Mouse (Mus musculus) embryonic facial prominence, embryonic 13.5 days (tissue): Measurements from ENCODE around the gene Dse. TPM values are rescaled to one million over a fixed set of nuclear protein-coding genes. Genes with fewer than 3 reads are reported as not detected.
A peak's percentile ranks its signal among the peaks of the same experiment; 100 is the strongest.

ENCODE experiments used
- ATAC-seq: fragments of 200-750 bp; cut with Nextera tagmentation; 2 replicates; pipeline ENCODE4 v1.8.0; 2017; ENCODE audit warnings: low read depth; ENCODE audit not compliant: insufficient number of reproducible peaks, insufficient read depth, low FRiP score, low TSS enrichment
- H3K27ac ChIP-seq: fragments of 300-500 bp; sonication (generic); 2 replicates; pipeline ENCODE4 v1.5.1; 2015; ENCODE audit warnings: moderate library complexity, mild to moderate bottlenecking, inconsistent platforms
- H3K27me3 ChIP-seq: fragments of 300-500 bp; sonication (generic); 2 replicates; pipeline ENCODE4 v1.6.1; 2015; ENCODE audit warnings: mild to moderate bottlenecking, inconsistent platforms
- H3K36me3 ChIP-seq: fragments of 300-500 bp; sonication (generic); 2 replicates; pipeline ENCODE4 v1.6.1; 2015; ENCODE audit warnings: mild to moderate bottlenecking, inconsistent platforms
- H3K4me1 ChIP-seq: fragments of 300-500 bp; sonication (generic); 2 replicates; pipeline ENCODE4 v1.6.1; 2015; ENCODE audit warnings: inconsistent platforms
- H3K4me2 ChIP-seq: fragments of 300-500 bp; sonication (generic); 2 replicates; pipeline ENCODE4 v1.6.1; 2015; ENCODE audit warnings: moderate library complexity, mild to moderate bottlenecking, inconsistent platforms
- H3K4me3 ChIP-seq: fragments of 300-500 bp; sonication (generic); 2 replicates; pipeline ENCODE4 v1.5.1; 2015; ENCODE audit warnings: mild to moderate bottlenecking, inconsistent platforms
- H3K9ac ChIP-seq: fragments of 300-500 bp; sonication (generic); 2 replicates; pipeline ENCODE4 v1.6.1; 2015; ENCODE audit warnings: mild to moderate bottlenecking, inconsistent platforms
- H3K9me3 ChIP-seq: fragments of 300-500 bp; sonication (generic); 2 replicates; pipeline ENCODE4 v1.6.1; 2016; ENCODE audit warnings: inconsistent platforms
- WGBS: fragments of 180-500 bp; shearing (Covaris S2); methylation state at CpG from one replicate; pipeline ENCODE4 v1.1.7; 2015; ENCODE audit warnings: mixed read lengths; 5-methylcytosine and 5-hydroxymethylcytosine counted together
- polyA plus RNA-seq: library from polyadenylated mRNA; unstranded; fragments of >200 nt; fragmentation: Nextera tagmentation; extraction: Ambion mirVana; gene quantifications from 2 replicates; pipeline ENCODE4 v1.2.1, GENCODE M21; 2015

Dse gene
- polyA plus RNA-seq, 1 experiment from 2014 or later = 38.7 TPM

DNA sequence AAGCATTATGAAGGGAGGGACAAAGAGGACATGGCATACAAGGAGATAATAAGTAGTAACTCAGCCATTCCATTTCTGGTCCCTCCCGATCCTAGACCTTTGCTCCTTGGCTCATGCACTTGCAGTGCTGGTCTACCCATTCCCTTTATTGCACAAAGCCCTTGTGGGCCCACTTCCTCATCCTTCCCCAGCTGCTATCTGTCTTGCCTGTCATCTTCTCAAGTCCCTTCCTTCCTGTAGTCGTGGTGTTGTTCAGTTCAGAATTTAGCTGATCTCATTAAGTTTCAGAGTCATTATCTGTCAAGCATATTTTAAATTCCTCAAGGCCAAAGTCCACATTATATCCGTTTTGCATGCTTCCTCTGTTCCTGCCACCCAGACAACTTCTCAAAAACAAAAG lies 9.5 kb downstream of the Dse start:
- Histone ChIP-seq H3K9me3 (no peaks in the 10 kb centered on the region), H3K4me2 (no peak overlapping the region), H3K4me3 (no peak overlapping the region), H3K36me3 (no peaks in the 10 kb centered on the region), H3K4me1 (peaks cover 19% of the 10 kb centered on the region), H3K27me3 (no peaks in the 10 kb centered on the region), H3K27ac (no peak overlapping the region), H3K9ac (no peak overlapping the region)
- no peak for ATAC-seq
- WGBS = 49% methylated on average over 3 of the region's 3 CpGs

DNA sequence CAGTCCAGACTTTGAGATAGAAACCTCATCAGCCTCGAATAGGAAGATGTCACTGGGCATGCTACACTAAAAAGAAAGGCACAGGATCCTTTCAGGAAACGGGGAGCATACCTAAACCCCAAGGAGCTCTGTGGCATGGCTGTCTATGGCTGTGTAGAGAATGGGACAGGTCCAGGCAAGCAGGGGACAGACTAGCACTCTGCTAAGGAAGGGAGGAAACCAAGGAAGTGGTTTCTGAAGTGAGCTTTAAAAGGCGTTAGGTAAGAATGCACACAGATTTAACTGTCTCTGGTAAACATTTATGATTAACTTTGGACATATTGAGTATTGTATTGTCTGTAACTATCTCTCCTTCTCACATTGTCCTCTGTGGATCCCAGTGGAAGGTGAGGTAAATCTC lies 10.2 kb downstream of the Dse start:
- Histone ChIP-seq H3K4me3 (no peak overlapping the region), H3K9me3 (no peaks in the 10 kb centered on the region), H3K4me1 (peaks cover 19% of the 10 kb centered on the region), H3K27me3 (no peaks in the 10 kb centered on the region), H3K9ac (no peak overlapping the region), H3K27ac (no peak overlapping the region), H3K4me2 (no peak overlapping the region), H3K36me3 (no peaks in the 10 kb centered on the region)
- WGBS = 74% methylated on average over 3 of the region's 3 CpGs
- no peak for ATAC-seq

- no peaks in the 10 kb centered on the region for H3K27me3 ChIP-seq
- no peak for ATAC-seq
- H3K27ac ChIP-seq = no peak overlapping the region
- 42% methylated on average over 2 of the region's 2 CpGs for WGBS
- no peaks in the 10 kb centered on the region for H3K36me3 ChIP-seq
- no peak overlapping the region for H3K4me3 ChIP-seq
- H3K4me2 ChIP-seq = no peak overlapping the region
- no peak overlapping the region for H3K9ac ChIP-seq
- peaks cover 19% of the 10 kb centered on the region for H3K4me1 ChIP-seq
- H3K9me3 ChIP-seq = no peaks in the 10 kb centered on the region
Observed at GRCm38 (mm10) chr10:34194957-34195356, 12.6 kb downstream of the Dse start.

DNA sequence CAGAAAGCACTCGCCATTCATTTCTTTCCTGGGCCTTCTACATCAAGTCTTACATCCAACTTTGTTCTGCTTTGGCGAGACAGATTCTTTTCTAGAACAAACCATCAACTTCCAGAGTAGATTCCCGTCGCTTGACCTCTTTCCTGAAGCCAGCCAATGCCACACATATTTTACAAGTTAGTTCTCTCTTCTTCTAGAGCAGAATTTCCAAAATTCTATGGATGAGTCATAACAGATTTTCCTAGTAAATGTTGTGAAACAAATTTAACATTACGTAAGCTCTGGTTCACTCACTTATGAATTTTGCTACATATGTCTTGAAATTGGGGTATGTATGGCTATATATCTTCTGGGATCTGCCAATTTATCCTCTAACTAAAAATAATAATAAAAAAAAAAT lies 13.0 kb downstream of the Dse start:
- no peak for ATAC-seq
- Histone ChIP-seq H3K4me3 (no peak overlapping the region), H3K9ac (no peak overlapping the region), H3K27me3 (no peaks in the 10 kb centered on the region), H3K9me3 (no peaks in the 10 kb centered on the region), H3K27ac (no peak overlapping the region), H3K4me1 (peaks cover 24% of the 10 kb centered on the region), H3K36me3 (no peaks in the 10 kb centered on the region), H3K4me2 (no peak overlapping the region)
- WGBS = 83% methylated on average over 5 of the region's 5 CpGs

GRCm38 (mm10) chr10:34186571-34187260 lies 20.8 kb downstream of the Dse start:
- no peak for ATAC-seq
- no peak overlapping the region for H3K9ac ChIP-seq
- peaks cover 15% of the 10 kb centered on the region for H3K36me3 ChIP-seq
- peaks cover 55% of the 10 kb centered on the region for H3K4me1 ChIP-seq
- peak overlapping the region; percentile 16; the same call in 1 of the 2 replicates for H3K4me3 ChIP-seq
- WGBS = 15% methylated on average over 10 of the region's 10 CpGs
- H3K4me2 ChIP-seq = peak overlapping the region; percentile 45
- no peaks in the 10 kb centered on the region for H3K27me3 ChIP-seq
- H3K9me3 ChIP-seq = no peaks in the 10 kb centered on the region
- peak overlapping the region; percentile 88 for H3K27ac ChIP-seq

DNA sequence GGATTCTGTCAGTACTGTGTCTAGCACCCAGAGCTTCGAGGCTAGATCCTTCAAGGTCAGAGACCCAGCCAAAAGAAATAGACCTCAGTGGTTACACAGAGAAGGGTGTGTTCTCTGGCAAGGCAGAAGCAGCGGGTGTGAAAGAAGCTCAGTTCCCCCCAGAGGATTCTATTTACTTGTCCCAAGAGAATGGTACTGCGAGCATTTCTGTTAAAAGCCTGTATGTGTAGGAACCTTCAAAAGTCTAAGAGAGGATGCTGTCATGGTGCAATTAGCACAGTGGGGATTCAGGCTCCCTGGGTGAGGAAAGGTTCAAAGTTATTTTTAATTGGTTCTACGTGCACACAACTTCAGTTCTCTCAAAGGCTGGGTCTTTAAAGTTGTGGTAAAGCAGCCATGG lies 22.0 kb downstream of the Dse start:
- peak overlapping the region; percentile 88 for H3K27ac ChIP-seq
- no peak for ATAC-seq
- peaks cover 15% of the 10 kb centered on the region for H3K36me3 ChIP-seq
- H3K4me2 ChIP-seq = no peak overlapping the region
- no peaks in the 10 kb centered on the region for H3K9me3 ChIP-seq
- no peaks in the 10 kb centered on the region for H3K27me3 ChIP-seq
- H3K9ac ChIP-seq = no peak overlapping the region
- peaks cover 55% of the 10 kb centered on the region for H3K4me1 ChIP-seq
- H3K4me3 ChIP-seq = no peak overlapping the region
- 36% methylated on average over 4 of the region's 4 CpGs for WGBS

GRCm38 (mm10) chr10:34184956-34185355 lies 22.6 kb downstream of the Dse start:
- H3K4me1 ChIP-seq = peaks cover 55% of the 10 kb centered on the region
- H3K27me3 ChIP-seq = no peaks in the 10 kb centered on the region
- peaks cover 18% of the 10 kb centered on the region for H3K36me3 ChIP-seq
- H3K27ac ChIP-seq = peak overlapping the region; percentile 23; the same call in 1 of the 2 replicates
- no peak for ATAC-seq
- WGBS = 6% methylated on average over 1 of the region's 1 CpGs
- H3K9ac ChIP-seq = no peak overlapping the region
- no peak overlapping the region for H3K4me2 ChIP-seq
- H3K4me3 ChIP-seq = no peak overlapping the region
- H3K9me3 ChIP-seq = no peaks in the 10 kb centered on the region

DNA sequence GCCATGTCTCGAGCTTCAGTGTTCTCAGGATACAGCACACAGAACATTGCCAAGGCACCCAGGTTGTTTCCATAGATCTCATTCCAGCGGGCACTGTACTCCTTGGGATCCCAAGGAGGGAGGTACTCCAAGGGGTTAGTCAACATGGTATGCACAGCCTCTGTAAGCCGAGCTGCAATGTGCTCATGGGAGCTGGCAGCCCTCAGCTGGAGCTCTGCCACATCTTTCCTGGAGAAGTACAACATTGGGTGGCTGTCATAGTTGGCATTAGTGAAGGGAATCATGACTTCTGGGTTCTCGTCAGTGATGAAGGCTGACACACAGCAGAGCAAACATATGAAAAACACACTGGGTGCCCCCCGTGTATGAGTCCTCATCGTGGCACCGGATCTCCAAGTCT lies 23.8 kb downstream of the Dse start:
- Histone ChIP-seq H3K27me3 (no peaks in the 10 kb centered on the region), H3K4me1 (peaks cover 45% of the 10 kb centered on the region), H3K27ac (0 out of 2 replicates have a peak overlapping the region, but pooled peaks have one; percentile 11), H3K9ac (no peak overlapping the region), H3K4me3 (no peak overlapping the region), H3K4me2 (no peak overlapping the region), H3K9me3 (no peaks in the 10 kb centered on the region), H3K36me3 (peaks cover 19% of the 10 kb centered on the region)
- WGBS = 82% methylated on average over 7 of the region's 7 CpGs
- ATAC-seq = no peak

DNA sequence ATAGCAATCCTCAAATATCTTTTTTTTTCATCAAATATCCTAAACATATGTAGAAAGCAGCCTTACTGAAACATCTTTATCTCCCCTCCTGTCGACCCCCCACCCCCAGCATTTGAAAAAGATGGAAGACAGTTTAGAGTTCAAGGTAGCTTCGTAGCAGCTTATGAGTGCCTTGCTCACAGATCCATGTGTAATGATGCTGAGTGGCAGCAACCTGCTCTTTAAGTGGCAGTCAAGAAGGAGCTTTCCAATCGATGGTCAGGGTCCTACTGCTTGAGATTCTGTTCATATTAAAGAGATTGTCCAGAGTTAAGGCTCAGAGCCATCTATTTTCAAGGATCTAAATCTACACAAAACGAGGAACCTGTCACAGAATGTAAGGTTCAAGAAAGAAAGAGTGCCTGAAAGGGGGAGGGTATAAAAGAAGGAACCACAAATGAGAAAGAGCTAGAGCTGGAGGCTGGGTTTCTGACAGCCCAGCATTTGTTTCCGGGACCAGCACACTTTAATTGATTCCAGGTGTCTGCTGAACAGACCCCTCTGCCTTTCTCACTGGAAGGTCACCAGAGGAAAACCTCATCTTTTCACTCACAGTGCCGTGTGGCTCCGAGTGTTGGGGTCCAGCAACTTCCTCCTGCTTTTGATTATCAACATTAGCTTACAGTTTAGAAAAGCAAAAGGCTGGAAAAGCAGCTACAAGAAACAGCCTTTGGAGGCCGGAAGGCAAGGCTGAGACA lies 31.5 kb downstream of the Dse start:
- H3K4me1 ChIP-seq = peaks cover 24% of the 10 kb centered on the region
- H3K4me3 ChIP-seq = no peak overlapping the region; the same call in 1 of the 2 replicates
- H3K4me2 ChIP-seq = peak overlapping the region; percentile 38
- no peaks in the 10 kb centered on the region for H3K9me3 ChIP-seq
- 14% methylated on average over 8 of the region's 8 CpGs for WGBS
- H3K9ac ChIP-seq = no peak overlapping the region
- peaks cover 6% of the 10 kb centered on the region; the same call in 1 of the 2 replicates for H3K36me3 ChIP-seq
- H3K27me3 ChIP-seq = no peaks in the 10 kb centered on the region
- peak; percentile 59; the same call in 1 of the 2 replicates for ATAC-seq
- peak overlapping the region; percentile 84 for H3K27ac ChIP-seq

GRCm38 (mm10) chr10:34172663-34173282 lies 34.7 kb downstream of the Dse start:
- H3K9ac ChIP-seq = no peak overlapping the region
- no peaks in the 10 kb centered on the region for H3K36me3 ChIP-seq
- ATAC-seq = no peak
- no peak overlapping the region for H3K4me2 ChIP-seq
- H3K27me3 ChIP-seq = no peaks in the 10 kb centered on the region
- no peaks in the 10 kb centered on the region for H3K9me3 ChIP-seq
- peaks cover 24% of the 10 kb centered on the region for H3K4me1 ChIP-seq
- no peak overlapping the region for H3K27ac ChIP-seq
- no peak overlapping the region for H3K4me3 ChIP-seq
- WGBS = 55% methylated on average over 4 of the region's 4 CpGs

GRCm38 (mm10) chr10:34171660-34172059 lies 35.9 kb downstream of the Dse start:
- H3K27me3 ChIP-seq = no peaks in the 10 kb centered on the region
- no peak overlapping the region for H3K4me2 ChIP-seq
- no peak for ATAC-seq
- no peaks in the 10 kb centered on the region for H3K9me3 ChIP-seq
- H3K36me3 ChIP-seq = no peaks in the 10 kb centered on the region
- 91% methylated on average over 4 of the region's 4 CpGs for WGBS
- no peak overlapping the region for H3K27ac ChIP-seq
- no peak overlapping the region for H3K9ac ChIP-seq
- H3K4me1 ChIP-seq = peaks cover 14% of the 10 kb centered on the region
- H3K4me3 ChIP-seq = no peak overlapping the region
